Mouse (Mus musculus): ENCODE measurements around the gene Tle3.
A peak's percentile ranks its signal among the peaks of the same experiment; 100 is the strongest.

Tle3 gene

GRCm38 (mm10) chr9:61435191-61435989 is 63.2 kb downstream of the Tle3 start:
- DNase-seq (ENCODE audit: low read depth, low spot score) = peak; percentile 81

GRCm38 (mm10) chr9:61436104-61436503 is 63.9 kb downstream of the Tle3 start:
- no peak for DNase-seq (ENCODE audit: low read depth, low spot score)

DNA sequence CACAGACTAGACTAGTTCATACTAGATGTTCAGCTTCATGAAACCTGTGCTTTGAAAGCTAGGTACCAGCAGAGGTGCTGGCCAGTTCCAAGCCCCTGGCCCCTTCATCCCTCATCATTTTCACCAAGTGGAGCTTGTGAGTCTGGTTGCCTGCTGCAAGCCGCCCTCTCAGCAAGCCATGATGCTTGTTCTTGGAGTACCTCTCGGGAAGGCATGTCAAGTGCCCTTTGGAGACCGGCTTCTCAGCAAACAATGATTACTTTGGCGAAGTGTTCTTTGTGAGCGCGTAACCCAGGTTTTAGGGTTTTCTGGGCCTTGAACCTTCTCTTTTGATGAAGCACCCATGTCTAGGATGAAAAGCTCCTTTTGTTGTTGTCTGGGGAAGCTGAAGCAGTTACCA is 64.6 kb downstream of the Tle3 start:
- DNase-seq (ENCODE audit: low read depth, low spot score) = no peak

- DNase-seq (ENCODE audit: low read depth, low spot score) = no peak
Measured at GRCm38 (mm10) chr9:61439092-61439491, 66.9 kb downstream of the Tle3 start.

DNA sequence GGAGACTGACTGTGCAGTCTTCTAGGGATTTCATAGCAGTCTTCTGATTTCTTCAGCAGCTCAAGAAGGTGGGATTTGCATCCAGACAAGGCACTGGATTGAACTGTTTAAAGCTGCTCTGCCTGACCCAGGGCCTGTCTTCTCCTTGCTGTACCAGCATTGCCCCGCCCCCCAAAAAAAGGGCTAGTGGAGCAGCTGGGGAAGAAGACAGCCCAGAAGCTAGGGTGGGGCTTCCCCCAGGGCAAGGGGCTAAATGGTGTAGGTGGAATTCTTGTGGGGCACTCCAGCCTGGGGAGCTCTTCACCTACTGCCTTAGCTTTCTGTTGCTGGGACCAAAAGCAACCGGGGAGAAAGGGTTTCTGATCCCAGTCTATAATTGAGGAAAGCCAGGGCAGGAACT is 67.8 kb downstream of the Tle3 start:
- no peak for DNase-seq (ENCODE audit: low read depth, low spot score)

GRCm38 (mm10) chr9:61441206-61441913 is 69.2 kb downstream of the Tle3 start:
- peak; percentile 12 for DNase-seq (ENCODE audit: low read depth, low spot score)

- no peak for DNase-seq (ENCODE audit: low read depth, low spot score)
Measured at GRCm38 (mm10) chr9:61442951-61443630, 70.9 kb downstream of the Tle3 start.

DNA sequence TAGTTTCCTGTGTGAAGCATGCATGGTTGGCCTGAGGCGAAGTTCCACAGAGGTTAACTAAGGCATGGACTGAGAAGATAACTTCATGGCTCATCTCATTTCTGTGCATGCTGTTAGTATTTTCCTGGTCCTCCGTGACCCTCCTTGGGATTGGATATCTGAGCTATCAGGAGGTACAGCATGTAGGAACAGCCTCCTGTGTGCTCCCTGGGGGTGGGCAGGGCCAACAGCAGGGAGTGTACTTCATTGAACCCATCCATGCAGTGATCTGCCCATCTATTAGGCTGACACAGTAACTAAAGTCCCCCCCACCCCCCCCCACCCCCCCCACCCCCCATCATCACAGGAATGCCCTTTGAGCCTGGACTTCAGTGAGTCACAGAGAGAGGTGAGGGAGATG is 73.0 kb downstream of the Tle3 start:
- no peak for DNase-seq (ENCODE audit: low read depth, low spot score)

DNA sequence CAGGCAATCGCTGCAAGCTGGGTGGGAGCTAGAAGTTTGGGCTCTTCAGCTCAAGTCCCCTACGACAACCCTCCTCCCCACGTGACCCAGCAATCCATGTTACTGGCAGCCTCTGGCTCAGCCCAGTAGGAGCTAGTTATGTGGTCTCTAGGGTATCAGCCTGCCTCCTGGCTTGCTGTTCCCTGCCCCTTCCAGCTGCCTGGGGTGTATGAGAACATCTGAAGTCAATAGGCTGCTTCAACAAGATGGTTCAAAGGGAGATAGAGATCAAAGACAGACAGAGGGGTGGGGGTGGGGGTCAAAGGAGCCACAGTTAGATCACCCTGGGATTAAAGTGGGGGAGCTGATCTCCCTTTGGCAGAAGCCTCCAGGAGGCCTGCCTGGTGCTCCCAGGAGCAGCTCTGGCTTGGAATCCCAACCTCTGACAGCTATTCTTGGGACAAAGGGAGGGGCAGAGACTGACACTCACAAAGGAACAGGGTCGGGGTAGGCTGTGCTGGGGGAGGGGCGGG is 73.6 kb downstream of the Tle3 start:
- DNase-seq (ENCODE audit: low read depth, low spot score) = no peak

- DNase-seq (ENCODE audit: low read depth, low spot score) = no peak
Measured at GRCm38 (mm10) chr9:61446965-61447364, 74.8 kb downstream of the Tle3 start.

DNA sequence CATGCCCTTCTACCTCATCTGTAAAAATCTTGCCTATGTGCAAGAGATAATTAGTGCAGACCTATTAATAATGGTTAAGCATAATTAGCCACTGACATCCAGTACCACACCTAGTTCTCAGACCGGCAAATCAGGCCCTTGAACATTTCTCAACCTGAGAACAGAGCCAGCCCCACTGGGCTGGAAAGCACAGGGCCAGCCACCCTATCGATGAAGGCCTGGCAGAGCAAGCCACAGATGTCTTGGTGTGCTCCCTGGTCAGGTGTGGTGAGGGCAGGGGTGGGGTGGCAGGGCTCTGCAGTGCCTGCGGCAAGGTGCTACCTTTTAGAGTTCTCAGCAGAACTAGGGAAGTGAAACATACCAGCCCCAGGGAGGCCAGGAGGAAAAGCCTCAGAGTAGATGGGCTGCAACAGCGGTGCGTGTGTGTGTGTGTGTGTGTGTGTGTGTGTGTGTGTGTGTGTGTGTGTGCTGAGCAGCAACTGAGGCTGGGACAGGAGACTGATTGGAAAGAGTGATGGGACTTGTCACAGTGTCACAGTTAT is 77.3 kb downstream of the Tle3 start:
- no peak for DNase-seq (ENCODE audit: low read depth, low spot score)

- DNase-seq (ENCODE audit: low read depth, low spot score) = no peak
Measured at GRCm38 (mm10) chr9:61452081-61452480, 79.9 kb downstream of the Tle3 start.

DNA sequence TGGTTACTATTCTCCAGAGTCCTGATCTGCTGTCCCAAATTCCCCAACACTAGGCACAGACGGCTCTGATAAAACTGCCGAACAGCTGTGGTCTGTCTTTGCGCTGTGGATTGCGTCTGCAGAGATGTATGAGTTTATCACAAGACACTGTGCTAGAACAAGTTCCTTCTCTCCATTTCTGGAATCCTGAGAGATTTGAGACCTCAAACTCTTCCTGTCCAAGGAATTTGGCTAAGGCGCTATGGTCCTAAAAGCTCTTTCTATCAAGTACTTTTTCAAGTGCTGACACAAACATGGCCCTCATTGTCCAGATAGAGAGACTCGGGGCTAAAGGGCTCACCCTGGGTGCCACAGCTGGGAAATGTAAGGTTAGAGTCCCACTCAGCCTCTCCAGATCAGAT is 83.7 kb downstream of the Tle3 start:
- no peak for DNase-seq (ENCODE audit: low read depth, low spot score)

- no peak for DNase-seq (ENCODE audit: low read depth, low spot score)
Measured at GRCm38 (mm10) chr9:61456441-61457161, 84.4 kb downstream of the Tle3 start.

DNA sequence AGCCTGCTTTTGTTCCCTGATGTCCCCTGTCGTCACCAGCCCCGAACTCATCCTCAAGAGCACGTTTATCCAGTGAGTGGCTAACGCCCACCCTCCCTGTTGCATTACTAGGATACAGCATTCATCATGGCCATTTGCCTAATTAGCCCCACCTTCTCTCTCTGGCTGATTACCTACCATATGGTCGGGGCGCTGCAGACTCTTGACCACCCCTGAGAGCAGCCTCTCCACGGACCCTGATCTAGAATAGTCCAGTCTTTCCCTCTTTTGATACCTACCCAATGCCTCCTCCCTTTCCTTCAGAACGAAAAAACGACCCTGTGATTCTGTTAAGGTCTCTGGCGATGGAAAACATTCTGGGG is 85.0 kb downstream of the Tle3 start:
- no peak for DNase-seq (ENCODE audit: low read depth, low spot score)

DNA sequence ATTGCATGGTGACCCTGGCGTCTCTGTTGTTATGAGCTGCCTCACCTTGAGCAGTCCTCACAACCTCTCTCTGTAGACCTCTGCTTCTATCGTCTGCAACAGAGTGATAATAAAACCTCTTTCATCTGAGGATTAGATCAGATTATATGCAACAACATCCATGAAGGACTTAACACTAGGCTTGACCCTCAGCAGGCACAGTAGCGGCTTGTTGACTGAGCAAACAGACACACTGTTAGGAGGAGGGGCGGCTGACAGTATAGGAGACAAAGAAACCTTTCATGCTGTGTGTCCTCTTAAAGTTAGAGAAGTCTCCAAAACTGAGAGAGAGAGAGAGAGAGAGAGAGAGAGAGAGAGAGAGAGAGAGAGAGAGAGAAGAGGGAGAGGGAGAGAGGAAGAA is 89.7 kb downstream of the Tle3 start:
- no peak for DNase-seq (ENCODE audit: low read depth, low spot score)

DNA sequence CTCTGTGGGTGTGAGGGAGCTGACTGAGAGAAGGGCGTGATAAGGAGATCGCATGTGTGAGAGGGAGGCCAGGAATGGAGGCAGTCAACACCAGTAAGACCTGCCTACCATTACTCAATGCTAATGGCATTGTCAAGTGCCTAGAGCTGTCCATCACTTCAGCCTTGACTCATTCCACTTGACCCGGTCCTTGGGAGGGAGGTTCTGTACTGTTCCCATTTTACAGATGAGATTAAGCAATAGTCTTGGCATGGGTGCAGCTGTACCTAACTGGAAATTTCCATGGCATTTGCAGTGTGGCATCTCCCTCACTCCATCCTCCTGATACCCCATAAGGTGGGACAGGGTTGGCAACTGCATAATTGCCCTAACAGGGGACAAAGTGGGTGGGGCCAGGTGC is 95.3 kb downstream of the Tle3 start:
- DNase-seq (ENCODE audit: low read depth, low spot score) = no peak

Measured in brain, adult 2 months (tissue).